Mouse (Mus musculus) monocyte, adult 59 days (primary cell): ENCODE results near the gene Strap. TPM values are rescaled to one million over a fixed set of nuclear protein-coding genes. Genes with fewer than 3 reads are reported as not detected.

ENCODE experiments used
- total RNA-seq, 2 experiments: library from RNA; stranded (reverse); gene quantifications; one replicate each; pipeline ENCODE4 v1.2.4; 2023

Strap gene
- 10 to 100 TPM; 65.4 to 79.8 TPM for total RNA-seq

GRCm38 (mm10) chr6:137734846-137735609, at the start of gene Strap:
Gene Strap, plus strand, starts transcription at chr6:137735078.

GRCm38 (mm10) chr6:137754056-137754856, 19.4 kb downstream of the Strap start, which contains the start of gene Dera:
Gene Dera, plus strand, starts transcription at chr6:137754546.

Other genes starting within 250 kb of the Strap start
- gene Eps8, start 80.2 kb upstream of the Strap start, total RNA-seq: 10 to 100 TPM; 20.5 to 27.6 TPM
- 10 to 100 TPM; 24.1 to 25.1 TPM for gene Dera, start 19.5 kb downstream of the Strap start, total RNA-seq